Mouse (Mus musculus) myocyte (in vitro differentiated cells): ENCODE results near the gene Cabp2. TPM values are rescaled to one million over a fixed set of nuclear protein-coding genes. Genes with fewer than 3 reads are reported as not detected.
"Not testable (repeated sequence)": the region's sequence is repeated elsewhere in the genome, so short reads cannot be mapped to it uniquely, and the experiment has no call there.

Experiments used
- H3K27me3 ChIP-seq: one replicate; pipeline ENCODE4 v1.6.1; 2011; ENCODE audit not compliant: control insufficient read depth, insufficient read depth, insufficient read length
- H3K36me3 ChIP-seq: one replicate; pipeline ENCODE4 v1.6.1; 2011; ENCODE audit not compliant: control insufficient read depth, insufficient read depth
- H3K4me2 ChIP-seq: one replicate; pipeline ENCODE4 v1.6.1; 2011; ENCODE audit warnings: low read depth, control low read depth
- H3K4me3 ChIP-seq: one replicate; pipeline ENCODE4 v1.5.1; 2011; ENCODE audit warnings: mild to moderate bottlenecking, control low read depth, moderate library complexity
- H3K79me2 ChIP-seq: one replicate; pipeline ENCODE4 v1.6.1; 2011; ENCODE audit not compliant: control insufficient read depth, insufficient read depth
- H3ac ChIP-seq: one replicate; pipeline ENCODE4 v1.6.1; 2011; ENCODE audit not compliant: control insufficient read depth, insufficient read length
- MAX ChIP-seq: IDR thresholded peaks from one replicate; pipeline ENCODE4 v1.6.1; 2011; ENCODE audit warnings: low read depth, mild to moderate bottlenecking, control low read depth
- MYOD1 ChIP-seq, 3 experiments: IDR thresholded peaks; one replicate each; pipeline ENCODE4 v1.6.1; 2011; ENCODE audit warnings: control low read depth in 2 of 3, low read depth in 2 of 3, mild to moderate bottlenecking in 2 of 3, moderate library complexity in 1 of 3; ENCODE audit not compliant: insufficient read length in 2 of 3, control insufficient read depth in 1 of 3
- MYOG ChIP-seq, 3 experiments: IDR thresholded peaks; one replicate each; pipeline ENCODE4 v1.6.1; 2011; ENCODE audit warnings: control low read depth in 2 of 3, low read depth in 2 of 3, mild to moderate bottlenecking in 2 of 3; ENCODE audit not compliant: insufficient read length in 2 of 3, control insufficient read depth in 1 of 3, insufficient read depth in 1 of 3
- POLR2A ChIP-seq: IDR thresholded peaks from one replicate; pipeline ENCODE4 v1.6.1; 2011; ENCODE audit warnings: low read depth, mild to moderate bottlenecking, control low read depth, moderate library complexity; ENCODE audit not compliant: insufficient read length
- POLR2AphosphoS2 ChIP-seq: IDR thresholded peaks from one replicate; pipeline ENCODE4 v1.6.1; 2011; ENCODE audit warnings: low read depth, control low read depth; ENCODE audit not compliant: insufficient read length
- REST ChIP-seq: IDR thresholded peaks from one replicate; pipeline ENCODE4 v1.6.1; 2011; ENCODE audit warnings: mild to moderate bottlenecking, control low read depth, moderate library complexity; ENCODE audit not compliant: insufficient read depth, insufficient read length
- SRF ChIP-seq: IDR thresholded peaks from one replicate; pipeline ENCODE4 v1.6.1; 2011; ENCODE audit warnings: low read depth; ENCODE audit not compliant: control insufficient read depth, insufficient read length
- TCF12 ChIP-seq: IDR thresholded peaks from one replicate; pipeline ENCODE4 v1.6.1; 2011; ENCODE audit warnings: mild to moderate bottlenecking, control low read depth; ENCODE audit not compliant: poor library complexity, insufficient read depth, severe bottlenecking
- USF1 ChIP-seq: IDR thresholded peaks from one replicate; pipeline ENCODE4 v1.6.1; 2011; ENCODE audit warnings: low read depth, mild to moderate bottlenecking, control low read depth, moderate library complexity
- polyA plus RNA-seq: library from polyadenylated mRNA; unstranded; fragments of >200 nt; fragmentation: generic; extraction: Trizol; gene quantifications from one replicate; pipeline ENCODE4 v1.2.1, GENCODE M21; 2012; ENCODE audit warnings: missing spikeins

Gene Cabp2
- polyA plus RNA-seq, 1 experiment: not detected

- Histone ChIP-seq H3K4me3 (peak overlapping the region; percentile 33), H3ac (peak overlapping the region; percentile 16), H3K4me2 (peak overlapping the region; percentile 78), H3K27me3 (no peaks in the 10 kb centered on the region), H3K79me2 (peaks cover 16% of the 10 kb centered on the region), H3K36me3 (peaks cover 14% of the 10 kb centered on the region)
- TF ChIP-seq TCF12: no peak
- no peak for TF ChIP-seq MYOG (IDR thresholded peaks at IDR 0.05; ENCODE audit: control insufficient read depth in 1 of 3, insufficient read depth in 1 of 3, insufficient read length in 2 of 3, low read depth in 2 of 3)
- no peak for TF ChIP-seq MYOD1 (IDR thresholded peaks at IDR 0.05; ENCODE audit: control insufficient read depth in 1 of 3, insufficient read length in 2 of 3, low read depth in 2 of 3)
These were observed 39.1 kb downstream of the Cabp2 start for GRCm38 (mm10) chr19:4120496-4120895.

- H3ac ChIP-seq: peak overlapping the region; percentile 16
- TF ChIP-seq MYOG (IDR thresholded peaks at IDR 0.05; ENCODE audit: control insufficient read depth in 1 of 3, insufficient read depth in 1 of 3, insufficient read length in 2 of 3, low read depth in 2 of 3) (peak in 1 of 3 experiments; percentile 59), MAX (peak; percentile 96), POLR2AphosphoS2 (peak; percentile 74), MYOD1 (IDR thresholded peaks at IDR 0.05; ENCODE audit: control insufficient read depth in 1 of 3, insufficient read length in 2 of 3, low read depth in 2 of 3) (peak in 2 of 3 experiments; percentile 35 to 70), TCF12 (no peak), SRF (peak; percentile 27), POLR2A (peak; percentile 56), REST (no peak)
- peak overlapping the region; percentile 33 for H3K4me3 ChIP-seq
- peak overlapping the region; percentile 78 for H3K4me2 ChIP-seq
- H3K27me3 ChIP-seq: no peaks in the 10 kb centered on the region
- peaks cover 12% of the 10 kb centered on the region for H3K36me3 ChIP-seq
- H3K79me2 ChIP-seq: peaks cover 20% of the 10 kb centered on the region
These were observed 39.9 kb downstream of the Cabp2 start for GRCm38 (mm10) chr19:4121097-4121805.

- H3K4me3 ChIP-seq: peak overlapping the region; percentile 33
- H3K27me3 ChIP-seq, H3ac ChIP-seq, H3K36me3 ChIP-seq: not testable (repeated sequence)
- H3K79me2 ChIP-seq: peaks cover 24% of the 10 kb centered on the region
- H3K4me2 ChIP-seq: peak overlapping the region; percentile 36
These were observed 40.5 kb downstream of the Cabp2 start for GRCm38 (mm10) chr19:4121896-4122295.

- no peak overlapping the region for H3K4me3 ChIP-seq
- H3K27me3 ChIP-seq: no peaks in the 10 kb centered on the region
- no peak overlapping the region for H3ac ChIP-seq
- H3K36me3 ChIP-seq: no peaks in the 10 kb centered on the region
- TF ChIP-seq MYOG (IDR thresholded peaks at IDR 0.05; ENCODE audit: control insufficient read depth in 1 of 3, insufficient read depth in 1 of 3, insufficient read length in 2 of 3, low read depth in 2 of 3): no peak
- no peak for TF ChIP-seq POLR2AphosphoS2
- no peak for TF ChIP-seq SRF
- no peak for TF ChIP-seq USF1
- peaks cover 29% of the 10 kb centered on the region for H3K79me2 ChIP-seq
- no peak overlapping the region for H3K4me2 ChIP-seq
These were observed 41.3 kb downstream of the Cabp2 start for GRCm38 (mm10) chr19:4122411-4123370.

DNA sequence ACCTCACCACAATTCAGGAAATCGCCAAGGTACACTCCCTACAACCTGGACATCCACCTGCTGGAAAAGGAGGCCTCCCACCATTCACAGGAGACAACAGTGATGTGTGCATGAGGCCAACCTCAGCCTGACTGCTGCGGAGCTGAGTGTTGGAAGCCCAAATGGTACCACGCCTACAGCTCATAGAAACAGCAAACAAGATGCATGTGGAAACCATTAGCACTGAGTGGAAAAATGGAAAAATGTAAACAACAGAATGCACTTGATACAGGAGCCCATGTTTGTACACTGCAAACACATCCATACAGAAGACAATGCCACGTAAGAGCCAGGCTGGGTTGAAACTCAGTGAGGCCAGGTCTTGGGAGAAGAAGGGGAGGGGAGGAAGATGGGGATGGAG lies 43.1 kb downstream of the Cabp2 start:
- H3ac ChIP-seq: no peak overlapping the region
- peaks cover under 1% of the 10 kb centered on the region for H3K36me3 ChIP-seq
- peaks cover 31% of the 10 kb centered on the region for H3K79me2 ChIP-seq
- TF ChIP-seq MAX: no peak
- TF ChIP-seq SRF: no peak
- TF ChIP-seq POLR2A: no peak
- no peak for TF ChIP-seq REST
- no peak for TF ChIP-seq POLR2AphosphoS2
- no peak for TF ChIP-seq MYOD1 (IDR thresholded peaks at IDR 0.05; ENCODE audit: control insufficient read depth in 1 of 3, insufficient read length in 2 of 3, low read depth in 2 of 3)
- no peak for TF ChIP-seq USF1
- no peaks in the 10 kb centered on the region for H3K27me3 ChIP-seq
- H3K4me2 ChIP-seq: no peak overlapping the region
- H3K4me3 ChIP-seq: no peak overlapping the region

DNA sequence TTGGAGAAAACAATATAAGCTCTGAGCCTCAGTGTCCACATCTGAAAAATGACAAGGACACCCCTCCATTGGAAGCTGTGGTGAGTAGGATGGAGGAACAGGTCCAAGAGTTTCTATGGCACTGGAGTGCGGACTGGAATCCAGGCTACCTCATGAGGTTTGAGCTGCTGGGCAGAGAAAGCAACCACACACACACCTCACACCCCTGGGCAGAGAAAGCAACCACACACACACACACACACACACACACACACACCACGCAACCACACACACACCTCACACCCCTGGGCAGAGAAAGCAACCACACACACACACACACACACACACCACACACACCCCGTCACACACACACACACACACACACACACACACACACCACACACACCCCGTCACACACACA lies 43.9 kb downstream of the Cabp2 start:
- Histone ChIP-seq H3K79me2 (peaks cover 23% of the 10 kb centered on the region), H3K4me2 (peak overlapping the region; percentile 81), H3ac (peak overlapping the region; percentile 39), H3K4me3 (peak overlapping the region; percentile 59)
- not testable (repeated sequence) for H3K27me3 ChIP-seq, H3K36me3 ChIP-seq
